Mouse (Mus musculus) lung, adult 2 months (tissue): ENCODE data around the gene Hcn3. TPM values are rescaled to one million over a fixed set of nuclear protein-coding genes. Genes with fewer than 3 reads are reported as not detected.

ENCODE experiments used
- DNase-seq: peaks from one replicate; pipeline ENCODE4 v3.0.0; 2022
- H3K4me1 ChIP-seq: fragments of 200-500 bp; 2 replicates; pipeline ENCODE4 v1.6.1; 2011; ENCODE audit warnings: low read length; ENCODE audit not compliant: control insufficient read depth, insufficient read depth
- H3K4me3 ChIP-seq: fragments of 200-500 bp; replicated peaks from 2 replicates; pipeline ENCODE3; 2011; ENCODE audit warnings: low read depth, mild to moderate bottlenecking, control low read depth, low read length; ENCODE audit errors: extremely low read depth
- CTCF ChIP-seq: fragments of 200-500 bp; IDR thresholded peaks from 2 replicates; pipeline ENCODE4 v1.5.1; 2011; ENCODE audit warnings: mild to moderate bottlenecking, low read length, control low read depth; ENCODE audit not compliant: insufficient read depth
- POLR2A ChIP-seq: fragments of 200-500 bp; IDR thresholded peaks from 2 replicates; pipeline ENCODE4 v1.6.1; 2011; ENCODE audit warnings: low read depth, mild to moderate bottlenecking, control low read depth, low read length, borderline replicate concordance; ENCODE audit errors: extremely low read depth
- WGBS: fragments of 180-500 bp; shearing (Covaris S2); methylation state at CpG from one replicate; pipeline ENCODE4 v1.1.7; 2018; 5-methylcytosine and 5-hydroxymethylcytosine counted together
- polyA plus RNA-seq: library from polyadenylated mRNA; depleted of rRNA; stranded (reverse); fragments of >200 nt; gene quantifications from 2 replicates; pipeline ENCODE4 v1.2.3, GENCODE M21; 2012; rRNA removed

The Hcn3 gene
- polyA plus RNA-seq, 1 experiment, result 0.67 TPM

DNA sequence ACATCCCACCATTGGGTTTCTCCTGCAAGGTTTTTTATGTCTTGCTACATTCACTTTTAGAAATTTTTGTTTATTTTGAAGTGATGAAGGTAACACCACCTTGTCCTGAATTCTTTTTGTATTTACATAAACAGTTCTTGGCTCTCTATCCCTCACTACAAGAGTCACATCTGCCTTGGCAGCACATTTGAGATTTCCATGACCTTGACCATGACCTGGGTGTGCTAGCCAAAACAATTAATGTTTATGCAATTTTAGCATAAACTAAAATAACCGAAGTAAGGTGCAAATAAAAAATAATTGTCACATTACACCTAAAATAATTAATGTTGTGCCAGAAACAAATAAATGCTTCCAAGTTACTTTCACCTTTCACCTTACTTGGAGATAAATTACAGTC lies 51.9 kb downstream of the Hcn3 start:
- Histone ChIP-seq H3K4me3 (no peak overlapping the region), H3K4me1 (no peaks in the 10 kb centered on the region)
- TF ChIP-seq POLR2A (no peak), CTCF (no peak)
- DNase-seq, result no peak
- WGBS, result 22% methylated on average over 1 of the region's 1 CpGs

DNA sequence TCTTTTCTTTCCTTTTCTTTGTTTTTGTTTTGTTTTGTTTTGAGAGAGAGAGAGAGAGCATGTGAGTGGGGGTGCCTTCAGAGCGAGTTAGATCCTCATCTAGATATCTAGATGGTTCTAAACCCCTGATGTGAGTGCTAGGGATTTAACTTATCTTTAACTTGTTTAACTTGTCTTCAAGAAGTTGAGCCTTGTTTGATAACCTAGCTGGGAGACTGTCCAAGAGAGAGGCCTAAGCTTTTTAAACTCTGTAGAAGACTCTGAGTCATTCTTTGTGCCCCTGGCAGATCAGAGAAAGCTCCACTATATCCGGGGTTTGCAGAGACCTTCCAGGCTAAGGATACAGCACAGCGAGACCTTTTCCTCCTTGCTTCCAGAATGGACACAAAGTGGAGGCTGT lies 52.5 kb downstream of the Hcn3 start:
- no peak for DNase-seq
- H3K4me1 ChIP-seq, result no peaks in the 10 kb centered on the region
- TF ChIP-seq CTCF, result no peak
- no peak for TF ChIP-seq POLR2A
- 50% methylated on average over 3 of the region's 3 CpGs for WGBS
- H3K4me3 ChIP-seq, result no peak overlapping the region

DNA sequence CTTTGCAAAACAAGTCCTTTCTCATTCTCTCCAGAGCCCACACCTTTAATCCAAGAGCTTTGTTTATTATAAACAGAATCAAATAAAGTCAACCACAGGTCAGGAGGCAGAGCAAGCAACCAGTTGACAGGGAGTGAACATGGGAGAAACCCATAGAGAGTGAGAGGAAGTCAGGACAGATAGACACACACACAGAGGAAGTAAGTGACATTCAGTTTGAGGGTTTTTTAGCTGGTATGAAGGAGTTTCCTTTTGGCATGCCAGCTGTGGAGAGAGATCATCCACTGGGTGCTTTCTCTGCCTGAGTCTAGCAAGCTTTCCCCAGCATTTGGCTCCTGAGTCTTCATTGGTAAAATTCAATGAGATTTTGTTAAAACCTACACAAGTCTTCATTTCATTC lies 53.1 kb downstream of the Hcn3 start:
- Histone ChIP-seq H3K4me3 (no peak overlapping the region), H3K4me1 (no peaks in the 10 kb centered on the region)
- TF ChIP-seq CTCF, result no peak
- TF ChIP-seq POLR2A, result no peak
- no peak for DNase-seq

DNA sequence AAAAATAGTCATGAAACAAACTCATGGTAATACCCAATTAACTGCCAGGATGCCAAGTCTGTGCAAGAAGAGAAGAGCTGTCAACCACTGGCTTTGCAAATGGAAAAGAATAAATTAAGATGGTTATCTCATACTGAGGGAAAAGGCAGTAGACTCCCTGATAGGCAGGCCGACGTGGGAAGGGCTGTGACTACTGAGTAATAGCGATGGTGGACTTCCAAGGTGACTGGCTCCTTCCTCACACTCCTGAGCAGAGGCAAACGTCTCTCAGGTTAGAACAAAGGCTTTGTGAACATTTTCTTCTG lies 56.8 kb downstream of the Hcn3 start:
- H3K4me3 ChIP-seq, result no peak overlapping the region
- 46% methylated on average over 4 of the region's 4 CpGs for WGBS
- TF ChIP-seq POLR2A, result no peak
- no peak for TF ChIP-seq CTCF
- H3K4me1 ChIP-seq, result peaks cover 3% of the 10 kb centered on the region
- DNase-seq, result no peak

DNA sequence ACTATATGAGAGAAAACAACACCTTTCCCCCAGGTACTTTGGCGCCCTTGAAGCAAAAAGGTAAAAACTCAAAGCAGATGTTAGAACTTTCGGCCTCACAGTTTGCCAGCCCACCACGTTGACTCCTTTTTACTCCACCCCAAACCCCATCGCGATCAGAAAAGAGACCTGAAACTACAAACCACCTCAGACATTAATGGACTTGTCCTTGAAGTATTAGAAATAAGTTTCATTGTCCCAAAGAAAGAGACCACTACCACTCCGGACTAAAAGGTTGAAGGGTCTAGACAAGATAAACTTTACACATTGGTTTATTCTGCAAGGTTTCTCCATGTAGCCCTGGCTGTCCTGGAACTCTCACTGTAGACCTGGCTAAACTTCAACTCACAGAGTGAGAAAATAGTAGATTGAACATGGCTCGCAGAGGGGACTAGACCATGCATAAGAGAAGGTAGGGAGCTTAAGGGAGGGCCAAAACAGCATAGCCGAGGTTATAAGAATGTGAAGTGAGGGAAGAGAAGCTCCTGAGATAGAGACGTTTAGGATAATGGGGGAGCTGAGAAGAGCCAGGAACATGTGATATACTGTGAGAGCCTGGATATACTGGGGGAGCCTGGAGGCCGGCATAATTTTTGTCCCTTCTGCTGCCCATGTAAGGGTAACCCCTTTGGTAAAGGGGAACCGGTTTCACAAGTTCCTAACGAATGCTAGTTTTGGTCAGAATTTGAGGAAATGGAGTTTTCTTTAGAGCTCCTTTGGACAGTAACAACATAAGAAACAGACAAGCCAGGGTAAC lies 57.3 kb downstream of the Hcn3 start:
- WGBS, result 56% methylated on average over 12 of the region's 12 CpGs
- no peak overlapping the region for H3K4me3 ChIP-seq

DNA sequence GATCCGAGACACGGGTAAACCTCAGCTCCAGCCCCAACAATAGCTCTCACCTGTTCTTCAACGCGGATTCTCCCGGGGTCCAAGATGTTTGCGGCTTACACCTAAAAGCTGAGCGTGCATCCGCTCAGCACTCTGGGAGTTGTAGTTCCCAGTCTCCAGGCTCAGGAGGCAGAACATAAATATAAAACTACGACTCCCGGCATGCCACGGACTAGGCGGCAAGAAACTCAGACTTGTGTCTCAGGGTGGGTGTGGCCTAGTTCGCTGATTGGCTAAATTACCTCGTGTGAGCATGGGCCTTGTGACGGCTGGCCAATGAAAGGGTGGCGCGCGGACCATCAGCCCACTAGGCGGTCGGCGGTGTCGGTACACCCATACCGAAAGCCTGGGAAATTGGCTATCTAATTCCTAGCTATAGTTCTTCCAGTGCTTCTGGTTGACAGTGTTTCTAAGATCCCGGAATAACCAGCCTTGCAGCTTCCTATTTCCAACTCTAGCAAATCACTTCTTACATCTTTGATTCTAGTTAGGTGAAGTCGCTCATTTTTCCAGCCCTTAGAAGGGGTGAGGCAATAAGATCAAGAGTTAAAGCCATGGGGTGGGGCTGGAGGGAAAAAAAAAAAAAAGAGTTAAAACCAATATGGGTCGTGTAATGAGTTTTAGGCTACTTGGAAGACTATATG lies 58.0 kb downstream of the Hcn3 start, which contains the start of gene Fdps:
Fdps (minus strand) TSS at position 148 of the 683 bp plus-strand sequence.
- WGBS, result under 1% methylated on average over 26 of the region's 26 CpGs
- no peak for TF ChIP-seq CTCF
- TF ChIP-seq POLR2A, result peak; percentile 64; the same call in 1 of the 2 replicates
- peak; percentile 87 for DNase-seq
- Histone ChIP-seq H3K4me1 (peaks cover 3% of the 10 kb centered on the region), H3K4me3 (peak within 1 kb of the TSS; percentile 78)

More for the DNA sequence above, 57.3 kb downstream of the Hcn3 start:
- DNase-seq, result no peak
- peaks cover 3% of the 10 kb centered on the region for H3K4me1 ChIP-seq
- no peak for TF ChIP-seq CTCF
- TF ChIP-seq POLR2A, result no peak

DNA sequence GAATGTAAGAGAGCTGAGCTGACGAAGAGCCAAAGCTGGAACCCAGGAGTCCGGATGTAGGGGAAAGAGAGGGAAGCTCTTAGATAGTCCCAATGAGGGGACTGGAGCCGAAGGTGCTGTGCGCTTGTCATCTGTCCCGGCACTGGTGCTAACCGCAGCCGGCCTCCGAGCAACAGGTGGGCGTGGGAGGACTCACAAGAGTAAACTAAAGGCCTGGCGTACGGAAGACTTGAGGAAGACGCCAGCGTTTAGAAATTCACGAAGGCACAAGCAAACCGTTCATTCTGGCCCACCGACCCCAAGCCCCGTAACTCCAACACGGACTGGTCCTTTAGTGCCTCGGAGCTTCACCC lies 58.6 kb downstream of the Hcn3 start:
- H3K4me3 ChIP-seq, result peak overlapping the region; percentile 78
- WGBS, result under 1% methylated on average over 19 of the region's 19 CpGs
- DNase-seq, result no peak
- H3K4me1 ChIP-seq, result peaks cover 3% of the 10 kb centered on the region
- TF ChIP-seq POLR2A, result no peak

DNA sequence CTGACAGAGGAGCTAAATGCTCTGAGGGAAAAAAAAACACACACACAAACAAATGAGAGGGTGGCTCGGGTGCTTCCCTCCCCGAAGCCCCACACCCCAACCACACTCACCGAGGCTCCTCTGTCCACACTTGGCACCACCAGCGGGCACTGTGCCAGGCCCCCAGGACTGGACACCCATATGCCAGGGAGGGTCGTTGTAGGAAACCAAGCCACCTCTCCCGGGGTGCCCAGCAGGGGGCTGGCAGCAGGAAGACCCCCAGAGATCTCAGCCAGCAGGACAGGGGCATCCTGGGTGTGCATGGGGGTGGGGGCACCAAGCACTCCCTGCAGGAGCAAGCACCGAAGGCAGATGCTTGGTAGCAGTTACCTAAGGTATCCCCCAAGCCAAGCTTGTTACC lies 59.2 kb downstream of the Hcn3 start, which contains the start of gene Gm43738:
Gm43738 (minus strand) TSS at position 289 of the 400 bp plus-strand sequence.
- H3K4me1 ChIP-seq, result peaks cover 3% of the 10 kb centered on the region
- peak within 1 kb of the TSS; percentile 78 for H3K4me3 ChIP-seq
- DNase-seq, result no peak
- WGBS, result 20% methylated on average over 7 of the region's 7 CpGs
- TF ChIP-seq CTCF, result no peak
- TF ChIP-seq POLR2A, result no peak

Other genes with a start within 250 kb of the Hcn3 start
- 24.7 and 33.7 TPM in 2 replicates for gene Msto1, start 246.2 kb downstream of the Hcn3 start, polyA plus RNA-seq
- gene Ash1l, start 209.6 kb downstream of the Hcn3 start, polyA plus RNA-seq, result 7.4 and 11.7 TPM in 2 replicates
- gene Dap3, start 209.0 kb downstream of the Hcn3 start, polyA plus RNA-seq, result 23.5 and 28.9 TPM in 2 replicates
- 56.3 and 61.3 TPM in 2 replicates for gene Rusc1, start 66.9 kb downstream of the Hcn3 start, polyA plus RNA-seq
- gene Gm43738, start 59.1 kb downstream of the Hcn3 start, polyA plus RNA-seq, result not detected in 2 replicates
- 81.2 and 128 TPM in 2 replicates for gene Fdps, start 58.2 kb downstream of the Hcn3 start, polyA plus RNA-seq
- 0.94 and 1.1 TPM in 2 replicates for gene Pklr, start 24.1 kb downstream of the Hcn3 start, polyA plus RNA-seq
- gene Clk2, start 4.6 kb upstream of the Hcn3 start, polyA plus RNA-seq, result 55.4 and 67.8 TPM in 2 replicates
- gene Scamp3, start 17.3 kb upstream of the Hcn3 start, polyA plus RNA-seq, result 123 and 127 TPM in 2 replicates
- 36.7 and 39.0 TPM in 2 replicates for gene Fam189b, start 22.9 kb upstream of the Hcn3 start, polyA plus RNA-seq
- 56.4 and 94.2 TPM in 2 replicates for gene Gba, start 42.7 kb upstream of the Hcn3 start, polyA plus RNA-seq
- 134 and 139 TPM in 2 replicates for gene Thbs3, start 55.0 kb upstream of the Hcn3 start, polyA plus RNA-seq
- 107 and 110 TPM in 2 replicates for gene Mtx1, start 66.9 kb upstream of the Hcn3 start, polyA plus RNA-seq
- gene Muc1, start 68.9 kb upstream of the Hcn3 start, polyA plus RNA-seq, result 294 and 354 TPM in 2 replicates
- gene Krtcap2, start 85.8 kb upstream of the Hcn3 start, polyA plus RNA-seq, result 189 and 252 TPM in 2 replicates
- 11.0 and 11.8 TPM in 2 replicates for gene Trim46, start 86.1 kb upstream of the Hcn3 start, polyA plus RNA-seq
- 411 and 476 TPM in 2 replicates for gene Dpm3, start 99.2 kb upstream of the Hcn3 start, polyA plus RNA-seq
- 228 and 297 TPM in 2 replicates for gene Slc50a1, start 110.4 kb upstream of the Hcn3 start, polyA plus RNA-seq
- gene Efna1, start 120.9 kb upstream of the Hcn3 start, polyA plus RNA-seq, result 132 and 134 TPM in 2 replicates
- 4.1 and 20.3 TPM in 2 replicates for gene Efna3, start 162.8 kb upstream of the Hcn3 start, polyA plus RNA-seq
- gene Efna4, start 177.8 kb upstream of the Hcn3 start, polyA plus RNA-seq, result 7.3 and 9.3 TPM in 2 replicates
- 190 and 225 TPM in 2 replicates for gene Adam15, start 189.8 kb upstream of the Hcn3 start, polyA plus RNA-seq
- 0.28 and 0.31 TPM in 2 replicates for gene Dcst2, start 201.8 kb upstream of the Hcn3 start, polyA plus RNA-seq
- gene Dcst1, start 205.1 kb upstream of the Hcn3 start, polyA plus RNA-seq, result 0.06 TPM in 1 of 2 replicates, not detected in the other
- gene Zbtb7b, start 234.6 kb upstream of the Hcn3 start, polyA plus RNA-seq, result 63.0 and 64.0 TPM in 2 replicates
- gene Lenep, start 242.6 kb upstream of the Hcn3 start, polyA plus RNA-seq, result 0.45 and 1.5 TPM in 2 replicates